Mouse (Mus musculus) intestine, embryonic 14.5 days (tissue): ENCODE results near the gene Capzb. TPM values are rescaled to one million over a fixed set of nuclear protein-coding genes. Genes with fewer than 3 reads are reported as not detected.

ENCODE experiments used
- ATAC-seq: fragments of 200-750 bp; cut with Nextera tagmentation; replicated peaks from 2 replicates; pipeline ENCODE4 v1.8.0; 2017; ENCODE audit warnings: low read depth, moderate number of reproducible peaks, moderate TSS enrichment, moderate library complexity; ENCODE audit not compliant: low FRiP score, low TSS enrichment
- DNase-seq: peaks from one replicate; pipeline ENCODE4 v3.0.0-alpha.2; 2018; ENCODE audit warnings: low spot score
- H3K27ac ChIP-seq: fragments of 300-500 bp; sonication (generic); 2 replicates; pipeline ENCODE4 v1.5.1; 2014; ENCODE audit warnings: low read depth, mild to moderate bottlenecking, control low read depth
- H3K27me3 ChIP-seq: fragments of 300-500 bp; sonication (generic); replicated peaks from 2 replicates; pipeline ENCODE4 v1.6.1; 2014; ENCODE audit warnings: low read length, control low read depth; ENCODE audit not compliant: control insufficient read depth, insufficient read depth
- H3K36me3 ChIP-seq: fragments of 300-500 bp; sonication (generic); 2 replicates; pipeline ENCODE4 v1.6.1; 2014; ENCODE audit warnings: low read length, control low read depth; ENCODE audit not compliant: control insufficient read depth, insufficient read depth
- H3K4me1 ChIP-seq: fragments of 300-500 bp; sonication (generic); replicated peaks from 2 replicates; pipeline ENCODE4 v1.6.1; 2014; ENCODE audit warnings: low read length, control low read depth, mixed read lengths; ENCODE audit not compliant: control insufficient read depth, insufficient read depth
- H3K4me2 ChIP-seq: fragments of 300-500 bp; sonication (generic); 2 replicates; pipeline ENCODE4 v1.6.1; 2014; ENCODE audit warnings: low read length
- H3K4me3 ChIP-seq: fragments of 300-500 bp; sonication (generic); 2 replicates; pipeline ENCODE4 v1.5.1; 2014; ENCODE audit warnings: low read depth, low read length, control low read depth, mixed read lengths
- H3K9ac ChIP-seq: fragments of 300-500 bp; sonication (generic); 2 replicates; pipeline ENCODE4 v1.6.1; 2014; ENCODE audit warnings: mild to moderate bottlenecking, low read length
- H3K9me3 ChIP-seq: fragments of 300-500 bp; sonication (generic); 2 replicates; pipeline ENCODE4 v1.6.1; 2016; ENCODE audit warnings: low read length, control low read depth; ENCODE audit not compliant: control insufficient read depth
- WGBS: fragments of 180-500 bp; shearing (Covaris S2); extraction: QIAGEN DNeasy Blood & Tissue Kit; methylation state at CpG from one replicate; pipeline ENCODE4 v1.1.7; 2014; 5-methylcytosine and 5-hydroxymethylcytosine counted together
- polyA plus RNA-seq: library from polyadenylated mRNA; unstranded; fragments of >200 nt; fragmentation: Nextera tagmentation; extraction: Ambion mirVana; gene quantifications from 2 replicates; pipeline ENCODE4 v1.2.1, GENCODE M21; 2014

The Capzb gene
- polyA plus RNA-seq, 1 experiment from 2014 or later, result 313 TPM

DNA sequence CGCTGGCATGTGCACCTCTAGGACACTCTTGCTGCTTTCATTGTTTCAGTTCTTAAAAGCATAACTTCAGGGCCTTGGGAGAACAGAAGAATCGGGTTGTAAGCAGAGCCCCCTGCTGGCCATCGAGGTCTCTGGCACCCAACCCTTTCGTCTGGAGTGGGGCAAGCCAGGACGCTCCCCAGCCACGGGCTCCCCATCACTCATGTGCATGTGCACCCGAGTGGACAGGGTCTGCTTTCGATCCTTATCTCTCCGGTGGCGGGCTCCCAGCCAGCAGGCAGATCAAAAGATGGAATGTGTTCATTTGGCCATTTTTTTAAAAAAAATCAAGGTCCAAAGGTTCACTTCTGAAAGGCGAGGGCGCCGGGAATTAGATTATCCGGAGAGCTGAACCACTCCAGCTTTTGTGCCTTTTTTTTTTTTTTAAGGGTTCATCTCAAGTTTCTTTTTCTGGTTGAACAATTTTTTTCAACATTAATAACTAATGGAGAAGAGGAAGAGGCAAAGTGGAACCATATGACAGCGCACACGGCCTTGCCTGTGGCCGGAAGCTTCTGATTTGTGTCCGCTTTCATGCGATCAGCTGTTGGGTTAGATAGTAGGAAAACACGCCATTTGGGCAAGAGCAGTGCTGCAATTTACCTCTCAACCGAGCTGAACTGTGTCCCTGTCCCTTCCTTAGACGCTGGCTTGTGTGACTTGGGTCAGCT lies 59.5 kb downstream of the Capzb start:
- H3K4me2 ChIP-seq, result 0 out of 2 replicates have a peak overlapping the region, but pooled peaks have one; percentile 15
- no peak overlapping the region for H3K4me3 ChIP-seq
- H3K36me3 ChIP-seq, result peaks cover 21% of the 10 kb centered on the region
- DNase-seq, result peak; percentile 92
- peak overlapping the region; percentile 83 for H3K27ac ChIP-seq
- peak overlapping the region; percentile 39; the same call in 1 of the 2 replicates for H3K9ac ChIP-seq
- peak; percentile 67 for ATAC-seq
- 37% methylated on average over 22 of the region's 22 CpGs for WGBS
- no peaks in the 10 kb centered on the region for H3K9me3 ChIP-seq
- H3K4me1 ChIP-seq, result peaks cover 48% of the 10 kb centered on the region
- H3K27me3 ChIP-seq, result no peaks in the 10 kb centered on the region

DNA sequence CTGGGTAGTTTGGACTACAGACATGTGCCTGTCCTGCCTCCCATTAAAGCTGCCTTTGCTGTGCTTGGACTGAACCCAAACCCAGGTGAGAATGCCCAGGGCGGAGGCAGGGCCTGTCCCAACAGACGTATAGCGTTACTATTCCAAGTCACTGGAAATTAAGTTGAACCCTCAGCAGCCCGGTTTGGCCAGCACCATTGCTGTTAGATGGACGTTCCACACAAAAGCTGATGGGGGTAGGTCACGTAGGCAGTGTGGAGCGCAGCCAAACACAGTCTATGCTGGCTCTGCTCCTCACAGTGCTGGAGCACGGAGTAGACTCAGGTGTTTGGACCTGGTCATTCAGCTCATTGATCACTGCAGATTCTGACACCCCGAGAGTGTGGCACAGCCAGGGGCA lies 60.5 kb downstream of the Capzb start:
- H3K9ac ChIP-seq, result no peak overlapping the region
- H3K4me2 ChIP-seq, result no peak overlapping the region
- peaks cover 23% of the 10 kb centered on the region for H3K36me3 ChIP-seq
- H3K27ac ChIP-seq, result no peak overlapping the region
- 85% methylated on average over 9 of the region's 9 CpGs for WGBS
- no peaks in the 10 kb centered on the region for H3K9me3 ChIP-seq
- H3K27me3 ChIP-seq, result no peaks in the 10 kb centered on the region
- ATAC-seq, result no peak
- DNase-seq, result no peak
- H3K4me1 ChIP-seq, result peaks cover 39% of the 10 kb centered on the region
- H3K4me3 ChIP-seq, result no peak overlapping the region

DNA sequence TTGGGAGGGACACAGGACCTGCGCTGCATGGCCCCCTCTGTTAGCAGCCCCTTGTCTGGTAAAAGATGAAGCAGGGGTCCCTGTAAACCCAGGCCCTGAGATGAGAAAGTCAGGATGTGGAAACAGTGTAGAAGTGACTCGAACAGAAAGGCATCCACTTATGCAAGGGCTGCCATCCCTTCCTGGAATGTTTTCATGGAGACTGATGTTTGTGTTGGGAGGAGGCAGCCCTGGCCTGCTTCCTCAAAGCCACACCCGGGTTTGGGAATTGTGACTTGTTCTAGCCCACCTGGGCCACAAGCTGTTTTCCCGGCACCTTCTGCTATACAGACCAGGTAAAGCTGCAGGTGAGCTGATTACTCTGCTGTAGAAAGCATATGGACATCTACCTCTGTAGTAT lies 63.4 kb downstream of the Capzb start:
- Histone ChIP-seq H3K27ac (no peak overlapping the region), H3K4me1 (peaks cover 18% of the 10 kb centered on the region), H3K4me2 (no peak overlapping the region), H3K36me3 (peaks cover 43% of the 10 kb centered on the region), H3K9ac (no peak overlapping the region), H3K4me3 (no peak overlapping the region), H3K27me3 (no peaks in the 10 kb centered on the region), H3K9me3 (no peaks in the 10 kb centered on the region)
- 84% methylated on average over 4 of the region's 4 CpGs for WGBS
- ATAC-seq (no peak), DNase-seq (no peak)

DNA sequence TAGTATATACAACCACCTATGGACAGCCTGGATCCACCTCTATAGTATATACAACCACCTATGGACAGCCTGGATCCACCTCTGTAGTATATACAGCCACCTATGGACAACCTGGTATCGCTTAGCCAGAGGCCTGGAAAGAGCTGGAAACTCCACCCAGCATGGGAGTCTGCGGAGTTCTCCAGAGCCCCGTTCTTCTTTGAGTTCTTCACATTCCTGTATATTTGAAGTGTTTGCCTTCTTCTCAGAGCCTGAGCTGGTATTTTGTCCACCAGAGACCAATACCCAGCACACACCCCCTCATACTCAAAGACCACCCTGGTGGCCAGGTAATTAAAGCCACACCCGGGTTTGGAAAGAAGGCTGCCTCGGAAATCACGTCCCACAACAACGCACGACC lies 64.0 kb downstream of the Capzb start:
- no peak for ATAC-seq
- H3K4me2 ChIP-seq, result no peak overlapping the region

DNA sequence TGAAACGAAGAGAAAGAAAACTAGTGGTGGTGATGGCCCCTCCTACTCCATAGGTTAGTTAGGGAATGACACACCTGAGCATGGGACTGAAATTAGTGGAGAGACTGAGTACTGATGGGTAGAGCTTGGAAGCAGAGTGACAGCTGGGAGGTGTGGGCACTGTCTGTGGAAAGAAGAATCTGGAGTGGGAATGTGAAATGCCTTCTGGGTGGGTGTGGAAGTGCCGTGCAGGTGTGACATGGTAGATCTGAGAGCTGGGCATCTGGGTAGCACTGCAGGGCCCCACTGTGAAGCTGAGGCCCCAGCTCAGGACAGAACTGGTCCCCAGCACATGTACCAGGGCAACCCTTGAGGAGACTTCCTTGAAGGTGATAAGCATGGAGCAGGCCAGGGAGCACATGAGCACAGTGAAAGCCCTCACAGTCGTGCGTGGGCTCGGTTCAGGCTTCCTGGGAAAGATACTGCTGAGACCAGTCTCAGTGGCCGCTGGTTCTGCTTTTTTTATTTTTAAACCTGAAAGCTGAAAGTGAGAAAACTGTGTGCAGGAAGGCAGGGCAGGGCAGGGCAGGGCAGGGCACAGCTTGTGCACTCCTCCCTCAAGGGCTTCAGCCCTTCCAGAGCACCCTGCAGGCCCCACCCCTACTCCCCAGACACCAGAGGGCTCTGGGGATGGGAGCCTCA lies 66.1 kb downstream of the Capzb start:
- Histone ChIP-seq H3K4me1 (0 out of 2 replicates have a peak, but pooled peaks cover 4% of the 10 kb centered on the region), H3K4me2 (no peak overlapping the region), H3K9me3 (no peaks in the 10 kb centered on the region), H3K27me3 (no peaks in the 10 kb centered on the region), H3K36me3 (peaks cover 68% of the 10 kb centered on the region), H3K4me3 (no peak overlapping the region), H3K9ac (0 out of 2 replicates have a peak overlapping the region, but pooled peaks have one; percentile 3), H3K27ac (peak overlapping the region; percentile 70; the same call in 1 of the 2 replicates)
- 74% methylated on average over 6 of the region's 6 CpGs for WGBS
- no peak for ATAC-seq
- DNase-seq, result no peak

More for the DNA sequence above, 64.0 kb downstream of the Capzb start:
- Histone ChIP-seq H3K9ac (no peak overlapping the region), H3K27me3 (no peaks in the 10 kb centered on the region), H3K27ac (no peak overlapping the region), H3K4me3 (no peak overlapping the region), H3K9me3 (no peaks in the 10 kb centered on the region), H3K4me1 (peaks cover 12% of the 10 kb centered on the region), H3K36me3 (peaks cover 48% of the 10 kb centered on the region)
- no peak for DNase-seq
- 83% methylated on average over 8 of the region's 8 CpGs for WGBS

DNA sequence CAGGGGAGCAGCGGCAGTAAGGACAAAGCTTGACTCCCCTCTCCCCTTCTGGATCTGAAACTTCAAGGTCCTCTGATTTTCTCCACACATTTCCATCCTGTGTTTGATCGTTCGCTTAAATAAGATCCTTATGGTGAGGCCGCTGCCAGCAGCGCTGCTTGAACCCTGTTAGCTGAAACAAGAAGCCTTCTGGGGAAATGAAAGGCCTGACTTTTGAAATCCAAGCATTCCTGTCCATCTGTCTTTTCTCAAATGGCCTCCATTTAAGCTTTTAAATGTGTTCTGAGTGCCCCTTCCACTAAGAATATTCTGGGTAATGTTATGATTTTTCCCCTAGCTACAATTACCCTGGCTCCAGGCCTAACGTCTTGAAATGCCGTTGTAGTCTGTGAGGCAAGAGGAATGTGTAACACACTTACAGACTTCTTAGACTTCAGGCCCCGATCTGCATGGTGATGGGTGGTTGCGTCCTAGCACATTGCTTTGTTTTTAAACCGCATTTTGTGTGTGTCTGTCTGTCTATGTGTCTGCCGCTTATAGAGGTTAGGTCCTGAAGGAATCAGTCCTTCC lies 66.7 kb downstream of the Capzb start:
- Histone ChIP-seq H3K4me2 (no peak overlapping the region), H3K9me3 (no peaks in the 10 kb centered on the region), H3K4me1 (0 out of 2 replicates have a peak, but pooled peaks cover 4% of the 10 kb centered on the region), H3K9ac (no peak overlapping the region), H3K36me3 (peaks cover 74% of the 10 kb centered on the region), H3K27me3 (no peaks in the 10 kb centered on the region), H3K4me3 (no peak overlapping the region), H3K27ac (peak overlapping the region; percentile 70; the same call in 1 of the 2 replicates)
- no peak for DNase-seq
- ATAC-seq, result 0 out of 2 replicates have a peak, but pooled peaks have one; percentile 40
- 67% methylated on average over 11 of the region's 11 CpGs for WGBS

DNA sequence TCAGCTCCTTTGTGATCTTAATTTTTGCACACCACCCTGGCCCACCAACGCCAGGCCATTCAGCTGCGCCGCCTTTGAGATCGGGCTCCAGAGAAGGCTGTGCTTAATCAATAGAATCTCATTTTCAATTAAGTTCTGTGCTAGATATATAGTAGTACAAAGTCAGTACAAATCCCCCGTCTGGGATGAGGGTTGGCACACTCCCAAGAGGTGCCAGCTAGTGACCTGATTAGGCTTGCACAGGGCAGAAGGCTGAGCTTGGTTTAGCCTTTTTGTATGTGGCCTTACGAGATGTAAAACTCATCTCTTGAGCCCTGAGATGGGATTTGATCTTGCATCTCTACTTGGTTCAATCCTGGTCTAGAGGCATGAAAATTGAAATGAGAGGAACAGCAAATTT lies 70.3 kb downstream of the Capzb start:
- Histone ChIP-seq H3K4me1 (0 out of 2 replicates have a peak, but pooled peaks cover 4% of the 10 kb centered on the region), H3K4me2 (no peak overlapping the region), H3K9ac (no peak overlapping the region), H3K36me3 (peaks cover 83% of the 10 kb centered on the region), H3K27ac (no peak overlapping the region), H3K4me3 (no peak overlapping the region), H3K9me3 (no peaks in the 10 kb centered on the region), H3K27me3 (no peaks in the 10 kb centered on the region)
- ATAC-seq (no peak), DNase-seq (no peak)
- 95% methylated on average over 6 of the region's 6 CpGs for WGBS

DNA sequence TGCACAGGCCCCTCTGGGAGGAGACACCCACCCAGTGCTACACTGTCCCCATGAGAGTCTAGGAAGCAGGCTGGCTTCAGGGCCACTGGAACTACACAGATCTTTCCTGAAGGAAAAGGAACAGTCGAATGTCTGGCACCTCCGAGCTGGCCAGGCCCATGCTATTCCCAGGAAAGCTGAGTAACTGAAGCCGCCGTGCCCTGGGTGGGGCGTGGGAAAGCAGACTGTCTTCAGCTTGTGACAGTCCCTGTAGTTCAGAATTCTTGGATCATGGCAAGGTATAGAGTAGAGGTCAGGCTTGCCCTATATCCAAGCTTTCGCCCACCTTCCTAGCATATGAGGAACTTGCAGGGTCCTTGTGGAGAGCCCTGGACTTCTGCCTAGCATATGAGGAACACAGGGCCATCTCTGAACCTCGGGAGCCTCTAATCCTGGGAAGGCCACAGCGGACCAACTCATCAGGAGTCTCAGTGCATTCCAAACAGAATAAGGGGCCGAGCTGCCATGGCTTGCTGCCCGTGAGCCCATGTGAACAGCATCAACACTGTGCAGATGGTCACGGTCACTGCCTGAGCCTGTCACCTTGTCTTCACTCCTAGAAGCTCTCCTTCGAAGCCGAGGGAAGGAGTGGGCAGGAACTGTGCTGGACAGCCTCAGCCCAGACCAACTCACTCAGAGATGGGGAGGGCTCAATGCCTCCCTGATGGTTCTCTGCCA lies 73.2 kb downstream of the Capzb start:
- Histone ChIP-seq H3K27me3 (no peaks in the 10 kb centered on the region), H3K9ac (no peak overlapping the region), H3K36me3 (peaks cover 79% of the 10 kb centered on the region), H3K4me1 (no peaks in the 10 kb centered on the region), H3K27ac (no peak overlapping the region), H3K4me3 (no peak overlapping the region), H3K4me2 (no peak overlapping the region), H3K9me3 (no peaks in the 10 kb centered on the region)
- WGBS, result 90% methylated on average over 13 of the region's 13 CpGs
- DNase-seq, result no peak
- ATAC-seq, result no peak
